Mouse (Mus musculus): ENCODE results near the gene Chmp6.

The Chmp6 gene

DNA sequence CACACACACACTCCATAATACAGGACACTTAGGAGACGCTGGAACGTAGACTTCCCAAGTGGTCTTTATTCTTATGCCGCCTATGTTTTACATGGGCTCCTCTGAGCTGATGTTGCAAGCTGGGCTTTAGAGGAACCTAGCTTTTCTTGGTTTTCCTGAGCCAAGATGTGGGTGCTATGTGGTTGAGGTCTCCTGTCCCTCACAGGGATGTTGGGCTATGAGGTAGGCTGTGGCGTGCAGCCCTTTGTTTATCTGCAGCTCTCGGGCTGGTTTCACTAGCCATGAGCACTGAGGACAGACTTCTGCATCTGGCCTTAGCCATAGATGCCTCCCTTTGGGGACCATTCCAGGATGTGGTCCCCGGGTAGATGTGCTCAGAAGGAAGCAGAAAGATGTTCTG lies 47.4 kb downstream of the Chmp6 start:
- DNase-seq = no peak

GRCm38 (mm10) chr11:119961511-119961910 lies 48.3 kb downstream of the Chmp6 start:
- no peak for DNase-seq

DNA sequence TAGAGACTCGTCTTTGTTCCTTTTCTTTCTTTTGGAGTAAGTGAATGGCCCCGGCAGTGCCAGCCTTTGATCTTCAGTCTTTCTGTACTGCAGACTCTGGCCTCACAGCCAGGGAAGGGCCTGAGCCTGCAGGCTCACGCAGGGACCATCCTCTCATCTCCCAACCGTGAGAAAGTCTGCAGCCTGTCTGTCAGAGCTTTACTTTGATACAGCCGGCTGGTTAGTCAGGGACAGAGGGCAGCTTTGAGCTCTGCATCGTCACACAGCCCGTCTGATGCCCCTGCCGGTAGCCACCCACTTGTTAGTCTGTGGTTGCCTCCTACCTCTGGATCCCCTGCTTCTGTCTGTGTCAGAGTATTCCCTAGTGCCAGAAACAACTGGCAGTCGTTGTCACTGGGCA lies 51.8 kb downstream of the Chmp6 start:
- DNase-seq = no peak

DNA sequence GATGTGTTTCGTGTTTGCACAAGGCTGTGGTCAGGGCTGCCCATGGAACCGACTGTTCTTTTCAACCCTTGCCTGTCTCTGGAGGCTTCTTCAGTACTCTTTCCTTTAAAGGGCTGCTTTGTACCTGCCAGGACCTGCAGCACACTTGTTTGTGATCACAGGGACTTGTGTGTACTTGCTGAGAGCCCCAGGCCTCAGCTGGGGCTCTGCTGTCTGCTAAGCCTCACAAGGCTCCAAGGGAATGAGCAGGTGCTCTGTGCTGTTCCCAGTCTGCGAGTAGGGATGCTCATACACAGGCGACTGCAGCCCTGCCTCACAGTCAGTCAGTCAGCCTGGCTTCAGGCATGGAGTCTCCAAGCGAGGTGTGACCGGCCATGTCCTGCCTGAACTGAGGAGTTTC lies 53.1 kb downstream of the Chmp6 start:
- no peak for DNase-seq

GRCm38 (mm10) chr11:119967401-119967800 lies 54.2 kb downstream of the Chmp6 start:
- no peak for DNase-seq

DNA sequence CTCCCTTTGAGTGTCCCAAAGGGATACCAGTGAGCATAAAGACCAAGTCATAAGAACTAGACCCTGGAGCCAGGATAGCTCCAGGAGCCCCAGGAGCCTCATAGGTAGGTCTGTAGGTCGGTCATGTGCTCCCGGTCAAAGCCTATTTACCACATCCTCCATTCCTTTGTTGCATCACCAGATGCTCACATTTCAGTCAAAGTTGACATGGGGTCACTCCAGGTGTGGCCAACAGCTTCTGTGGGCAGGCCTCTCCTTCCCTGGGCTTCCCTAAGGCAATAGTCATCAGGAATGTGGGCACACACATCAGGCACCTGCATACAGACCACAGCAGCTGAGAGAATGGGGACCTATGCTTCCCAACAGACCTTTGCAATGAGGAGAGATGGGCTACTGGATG lies 54.7 kb downstream of the Chmp6 start:
- no peak for DNase-seq

Data from cerebellum, postnatal 36 days (tissue).